Mouse (Mus musculus): Measurements from ENCODE around the gene Mgst3.

DNA sequence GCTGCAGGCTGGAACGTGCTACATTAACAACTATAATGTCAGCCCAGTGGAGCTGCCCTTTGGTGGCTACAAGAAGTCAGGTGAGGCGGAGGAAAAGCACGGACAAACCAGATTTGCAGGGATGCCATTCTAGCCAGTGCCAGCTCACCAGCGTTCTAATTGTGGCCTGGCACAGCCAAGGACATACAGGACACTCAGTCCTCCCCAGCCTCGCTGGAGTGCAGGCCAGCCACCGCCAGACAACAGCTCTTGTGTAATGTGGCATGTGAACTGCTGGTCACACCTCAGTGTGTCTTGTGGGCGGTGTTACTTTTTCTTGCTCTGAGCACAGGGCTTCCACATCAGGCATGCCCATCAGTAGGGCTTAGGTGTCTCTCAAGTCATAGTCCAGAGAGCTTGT, 27.8 kb downstream of the Mgst3 start:
- TF ChIP-seq CTCF (IDR thresholded peaks at IDR 0.05; ENCODE audit: low read depth) = no peak
- 0 out of 2 replicates have a peak, but pooled peaks have one; percentile 37 for TF ChIP-seq EP300 (IDR thresholded peaks at IDR 0.05; ENCODE audit: low read depth)

Measured in heart, postnatal 0 days (tissue).